Mouse (Mus musculus) layer of hippocampus, postnatal 10 days (tissue): ENCODE measurements at regions not wholly inside any gene's neighbourhood (a gene's known extent, or its start where the extent isn't known, plus 50 kb on each side); places are given as distances from the start of the nearest gene placed in this dataset.

Experiments used
- DNase-seq, 2 experiments: peaks; one replicate each; pipeline ENCODE4 v3.0.0; 2021; ENCODE audit warnings: low spot score in 2 of 2

GRCm38 (mm10) chr9:93098008-93098581 is 556.1 kb downstream of the Plod2 start:
- no peak for DNase-seq

GRCm38 (mm10) chr9:93130561-93130960 is 588.5 kb downstream of the Plod2 start:
- DNase-seq = no peak

DNA sequence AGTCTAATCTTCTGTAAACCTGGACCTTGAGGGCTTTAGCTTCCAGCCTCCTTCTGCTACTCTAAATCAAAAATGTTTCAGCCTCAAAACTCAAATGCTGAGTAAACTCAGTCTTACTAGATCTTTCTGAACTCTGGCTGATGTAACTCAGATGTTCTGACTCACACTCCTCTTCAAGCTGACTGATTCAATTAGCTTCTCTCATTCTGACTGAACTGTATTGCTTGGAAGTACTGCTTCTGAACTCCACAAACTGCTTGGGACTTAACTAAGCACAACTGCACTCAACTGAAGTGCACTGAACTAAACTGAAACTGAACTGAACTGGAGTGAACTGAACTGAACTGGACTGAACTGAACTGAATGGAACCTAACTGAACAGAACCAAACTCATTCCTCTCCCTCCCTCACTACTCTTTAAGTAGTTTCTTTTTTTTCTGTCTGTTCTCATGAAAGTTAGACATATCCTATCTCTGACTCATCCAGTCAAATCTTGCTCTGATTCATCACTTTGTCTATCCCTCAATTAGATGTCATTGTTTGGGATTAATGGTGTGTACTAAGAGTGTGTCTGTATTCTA is 589.7 kb downstream of the Plod2 start:
- no peak for DNase-seq

DNA sequence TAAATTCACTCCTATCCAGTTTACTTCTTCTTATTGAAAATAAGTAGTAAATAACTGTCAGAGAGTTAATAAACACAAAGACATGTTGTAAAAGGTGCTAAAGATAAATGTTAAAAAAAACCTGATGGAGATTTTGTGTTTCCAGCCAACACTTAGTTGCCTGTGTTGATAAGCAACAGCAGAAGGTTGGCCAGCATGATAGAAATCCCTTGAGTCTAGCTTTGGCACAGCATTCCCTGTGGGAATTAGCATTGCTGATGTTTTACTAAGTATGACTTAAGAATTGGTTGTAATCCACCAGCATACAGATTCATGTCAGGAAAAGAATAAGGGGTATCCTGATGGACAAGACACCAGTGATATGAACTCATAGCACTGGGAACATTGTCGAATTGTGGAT is 594.3 kb downstream of the Plod2 start:
- no peak for DNase-seq

DNA sequence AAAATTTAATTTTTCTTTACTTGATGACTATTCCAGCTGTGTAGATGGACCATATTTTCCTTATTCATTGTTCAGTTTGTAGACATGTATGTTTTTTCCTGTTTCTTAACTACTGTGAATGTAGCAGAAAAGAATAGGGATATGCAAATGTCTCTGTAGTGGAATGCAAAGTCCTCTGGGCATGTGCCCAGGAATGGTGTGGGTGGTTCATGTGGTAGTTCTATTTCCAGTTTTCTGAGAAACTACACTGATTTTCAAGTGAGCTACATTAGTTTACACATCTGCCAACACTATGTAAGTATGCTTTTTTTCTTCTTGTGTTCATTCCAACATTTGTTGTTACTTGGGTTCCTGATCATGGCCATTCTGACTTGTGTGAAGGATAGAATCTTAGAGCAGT is 628.0 kb downstream of the Plod2 start:
- no peak for DNase-seq

DNA sequence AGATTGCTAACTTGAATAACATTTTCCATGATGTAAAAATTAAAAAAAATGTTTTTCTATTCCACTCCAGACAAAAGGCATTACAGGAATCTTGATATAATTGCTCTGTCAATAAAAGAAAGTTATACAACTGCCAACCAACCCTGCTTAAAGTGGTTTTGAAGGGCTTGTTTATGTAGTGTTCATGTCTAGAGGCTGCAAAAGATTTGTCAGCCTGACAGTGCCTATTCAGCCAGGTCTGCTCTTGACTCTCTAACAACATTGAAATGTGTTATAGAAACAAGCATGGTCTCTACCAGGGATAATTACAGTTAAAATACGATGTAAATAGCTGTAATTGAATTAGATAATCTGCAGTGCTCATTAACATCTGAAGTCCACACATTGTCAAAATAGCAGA is 644.6 kb downstream of the Plod2 start:
- no peak for DNase-seq

DNA sequence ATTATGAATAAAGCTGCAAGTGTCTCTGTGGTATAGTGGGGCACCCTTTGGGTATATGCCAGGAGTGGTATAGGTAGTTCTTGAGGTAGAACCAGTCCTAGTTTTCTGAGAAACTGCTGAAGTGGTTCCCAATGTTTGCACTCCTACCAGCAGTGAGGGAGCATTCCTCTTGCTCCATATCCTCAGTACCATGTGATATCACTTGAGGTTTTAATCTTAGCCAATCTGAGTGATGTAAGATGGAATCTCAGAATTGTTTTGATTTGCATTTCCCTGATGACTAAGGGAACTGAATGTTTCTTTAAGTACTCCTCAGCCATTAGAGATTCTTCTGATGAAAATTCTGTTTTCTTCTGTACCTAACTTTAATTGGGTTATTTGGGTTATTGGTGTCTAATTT is 690.5 kb downstream of the Plod2 start:
- no peak for DNase-seq

DNA sequence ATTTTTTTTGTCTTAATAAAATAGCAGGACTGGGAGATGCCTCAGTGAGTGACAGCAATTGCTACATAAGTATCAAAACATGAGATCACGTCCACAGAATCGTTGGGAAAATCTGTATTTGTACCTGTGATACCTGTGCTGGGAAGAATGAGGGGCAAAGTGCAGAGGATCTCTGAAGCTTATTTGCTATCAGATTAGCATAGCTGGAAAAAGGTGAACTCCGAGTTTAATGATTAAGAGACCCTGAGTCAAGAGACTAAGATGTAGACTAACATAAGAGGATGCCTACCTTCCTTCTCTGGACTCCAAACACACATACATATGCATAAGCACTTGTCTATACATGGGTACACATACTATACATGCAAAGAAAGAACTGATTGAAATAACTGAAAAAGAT is 710.1 kb downstream of the Plod2 start:
- DNase-seq = no peak

- no peak for DNase-seq
Measured at GRCm38 (mm10) chr9:93297332-93297731, 755.3 kb downstream of the Plod2 start.

- DNase-seq = no peak
Measured at GRCm38 (mm10) chr9:93306753-93307152, 764.7 kb downstream of the Plod2 start.

DNA sequence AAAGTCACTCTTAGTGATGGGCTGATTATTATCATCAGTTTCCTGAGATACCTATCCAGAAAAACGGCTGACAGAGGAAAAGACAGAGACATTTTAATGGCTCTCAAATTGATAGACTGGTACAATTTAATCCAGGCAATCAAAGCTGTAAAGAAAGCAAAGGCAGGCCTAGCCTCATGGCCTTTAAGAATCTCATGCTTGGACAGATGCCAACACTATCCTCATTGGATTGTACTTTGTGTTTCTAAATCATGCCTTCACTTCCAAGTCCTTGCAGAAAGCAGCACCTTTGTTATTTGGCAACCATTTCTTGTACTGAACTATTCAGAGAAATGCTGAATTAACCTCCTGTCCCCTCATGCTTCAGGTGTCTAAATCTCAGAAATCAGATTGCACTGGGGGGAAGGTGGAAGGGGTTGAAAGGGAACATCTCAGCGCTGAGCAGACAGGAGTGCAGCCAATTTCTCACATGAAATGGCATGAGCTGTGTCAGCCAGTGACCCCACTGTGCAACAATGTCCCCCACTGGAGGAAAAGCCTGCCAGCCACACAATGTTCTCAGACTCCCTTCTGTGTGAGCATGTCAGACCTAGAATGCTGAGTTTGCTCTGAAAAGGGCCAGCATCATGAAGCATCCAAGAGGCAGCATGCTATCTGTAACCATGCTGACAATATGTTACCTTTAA is 787.1 kb downstream of the Plod2 start:
- DNase-seq = no peak
